Mouse (Mus musculus): ENCODE data around the gene Cpvl. TPM values are rescaled to one million over a fixed set of nuclear protein-coding genes. Genes with fewer than 3 reads are reported as not detected.

Gene Cpvl
- total and polyA plus RNA-seq, 3 experiments = not detected

- H3K4me3 ChIP-seq (ENCODE audit: control insufficient read depth in 1 of 2, insufficient read depth in 1 of 2, low read depth in 2 of 2, low read length in 2 of 2) = no peak overlapping the region
- no peak overlapping the region for H3K27ac ChIP-seq (ENCODE audit: control insufficient read depth, low read depth, low read length)
- no peak for DNase-seq (ENCODE audit: low read depth, low spot score)
- TF ChIP-seq TBP (IDR thresholded peaks at IDR 0.05; ENCODE audit: low read depth, low read length) = no peak
- TF ChIP-seq GATA1 (IDR thresholded peaks at IDR 0.05; ENCODE audit: low read depth, low read length) = no peak
- TF ChIP-seq ZNF384 (IDR thresholded peaks at IDR 0.05; ENCODE audit: low read depth, low read length) = no peak
- TF ChIP-seq MAZ (IDR thresholded peaks at IDR 0.05; ENCODE audit: low read depth, low read length) = no peak
- TF ChIP-seq TCF12 (IDR thresholded peaks at IDR 0.05; ENCODE audit: low read depth, low read length) = no peak
- no peak for TF ChIP-seq ZMIZ1 (IDR thresholded peaks at IDR 0.05; ENCODE audit: low read depth, low read length)
- TF ChIP-seq USF2 (IDR thresholded peaks at IDR 0.05; ENCODE audit: borderline replicate concordance in 1 of 2, insufficient read depth in 1 of 2, low read depth in 1 of 2, low read length in 2 of 2) = no peak
- no peak for TF ChIP-seq ZC3H11A (IDR thresholded peaks at IDR 0.05; ENCODE audit: low read depth, low read length)
- no peak for TF ChIP-seq ELF1 (IDR thresholded peaks at IDR 0.05; ENCODE audit: low read depth, low read length)
- TF ChIP-seq NRF1 (IDR thresholded peaks at IDR 0.05; ENCODE audit: insufficient read depth, low read depth, low read length, poor library complexity, severe bottlenecking) = no peak
- no peak for TF ChIP-seq POLR2AphosphoS5 (IDR thresholded peaks at IDR 0.05; ENCODE audit: borderline replicate concordance, low read depth, low read length)
- no peak for TF ChIP-seq SMC3 (IDR thresholded peaks at IDR 0.05; ENCODE audit: low read depth, low read length)
- no peak for TF ChIP-seq E2F4 (IDR thresholded peaks at IDR 0.05; ENCODE audit: borderline replicate concordance, low read depth, low read length)
- H3K9ac ChIP-seq (ENCODE audit: control insufficient read depth, low read depth, low read length, poor library complexity, severe bottlenecking) = no peak overlapping the region
- H3K27me3 ChIP-seq (ENCODE audit: control insufficient read depth in 1 of 2, insufficient read depth in 2 of 2, low read length in 2 of 2) = no peaks in the 10 kb centered on the region
- H3K4me1 ChIP-seq (ENCODE audit: control insufficient read depth in 1 of 2, insufficient read depth in 2 of 2, low read length in 2 of 2) = no peaks in the 10 kb centered on the region
- no peaks in the 10 kb centered on the region for H3K9me3 ChIP-seq (replicated peaks; ENCODE audit: insufficient read depth, low read length)
- H3K36me3 ChIP-seq (ENCODE audit: control insufficient read depth in 1 of 2, insufficient read depth in 2 of 2, low read length in 2 of 2) = no peaks in the 10 kb centered on the region
- no peaks in the 10 kb centered on the region for H3K79me2 ChIP-seq (ENCODE audit: control insufficient read depth, insufficient read depth, low read length, poor library complexity)
These were observed 69.0 kb downstream of the Cpvl start for GRCm38 (mm10) chr6:53909446-53909845.

DNA sequence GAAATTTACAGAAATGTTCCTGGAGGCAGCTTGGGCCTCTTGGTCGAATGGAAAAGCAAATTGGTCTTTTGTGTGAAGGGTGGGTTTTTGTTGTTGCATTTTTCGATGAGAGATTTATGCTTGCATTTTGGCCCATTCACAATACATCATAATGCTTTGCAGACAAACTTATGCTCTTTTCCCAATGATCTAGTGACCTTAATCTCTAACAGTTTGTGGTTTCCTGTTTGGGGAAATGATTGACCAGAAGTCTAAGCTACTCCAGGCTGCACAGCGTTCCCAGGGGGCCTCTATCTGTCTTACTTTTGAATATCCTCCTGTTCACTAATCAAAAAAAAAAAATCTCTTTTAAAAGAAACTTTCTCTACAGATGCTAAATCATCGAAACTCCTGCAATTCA is 71.6 kb downstream of the Cpvl start:
- no peaks in the 10 kb centered on the region for H3K4me1 ChIP-seq (ENCODE audit: control insufficient read depth in 1 of 2, insufficient read depth in 2 of 2, low read length in 2 of 2)
- H3K4me3 ChIP-seq (ENCODE audit: control insufficient read depth in 1 of 2, insufficient read depth in 1 of 2, low read depth in 2 of 2, low read length in 2 of 2) = no peak overlapping the region
- no peaks in the 10 kb centered on the region for H3K36me3 ChIP-seq (ENCODE audit: control insufficient read depth in 1 of 2, insufficient read depth in 2 of 2, low read length in 2 of 2)
- no peak overlapping the region for H3K9ac ChIP-seq (ENCODE audit: control insufficient read depth, low read depth, low read length, poor library complexity, severe bottlenecking)
- H3K79me2 ChIP-seq (ENCODE audit: control insufficient read depth, insufficient read depth, low read length, poor library complexity) = no peaks in the 10 kb centered on the region
- H3K27ac ChIP-seq (ENCODE audit: control insufficient read depth, low read depth, low read length) = no peak overlapping the region
- TF ChIP-seq USF2 (IDR thresholded peaks at IDR 0.05; ENCODE audit: borderline replicate concordance in 1 of 2, insufficient read depth in 1 of 2, low read depth in 1 of 2, low read length in 2 of 2) = no peak
- TF ChIP-seq RCOR1 (IDR thresholded peaks at IDR 0.05; ENCODE audit: low read depth, low read length) = no peak
- no peak for TF ChIP-seq MAFK (IDR thresholded peaks at IDR 0.05; ENCODE audit: borderline replicate concordance, low read depth, low read length)
- TF ChIP-seq ZNF384 (IDR thresholded peaks at IDR 0.05; ENCODE audit: low read depth, low read length) = no peak
- TF ChIP-seq SIN3A (IDR thresholded peaks at IDR 0.05; ENCODE audit: low read length) = no peak
- TF ChIP-seq ETS1 (IDR thresholded peaks at IDR 0.05; ENCODE audit: low read depth, low read length) = no peak
- no peak for TF ChIP-seq POLR2AphosphoS5 (IDR thresholded peaks at IDR 0.05; ENCODE audit: borderline replicate concordance, low read depth, low read length)
- no peak for TF ChIP-seq TAL1 (IDR thresholded peaks at IDR 0.05; ENCODE audit: low read length)
- TF ChIP-seq CHD1 (IDR thresholded peaks at IDR 0.05; ENCODE audit: low read depth, low read length) = no peak
- no peaks in the 10 kb centered on the region for H3K27me3 ChIP-seq (ENCODE audit: control insufficient read depth in 1 of 2, insufficient read depth in 2 of 2, low read length in 2 of 2)
- no peak for DNase-seq (ENCODE audit: low read depth, low spot score)
- H3K9me3 ChIP-seq (replicated peaks; ENCODE audit: insufficient read depth, low read length) = no peaks in the 10 kb centered on the region

All from MEL (cell line).